Mouse (Mus musculus): Measurements from ENCODE around the gene Fam149a. TPM values are rescaled to one million over a fixed set of nuclear protein-coding genes. Genes with fewer than 3 reads are reported as not detected.

Fam149a gene
- 4.8 and 5.6 TPM in 2 replicates for polyA plus RNA-seq (2012; rRNA removed)

DNA sequence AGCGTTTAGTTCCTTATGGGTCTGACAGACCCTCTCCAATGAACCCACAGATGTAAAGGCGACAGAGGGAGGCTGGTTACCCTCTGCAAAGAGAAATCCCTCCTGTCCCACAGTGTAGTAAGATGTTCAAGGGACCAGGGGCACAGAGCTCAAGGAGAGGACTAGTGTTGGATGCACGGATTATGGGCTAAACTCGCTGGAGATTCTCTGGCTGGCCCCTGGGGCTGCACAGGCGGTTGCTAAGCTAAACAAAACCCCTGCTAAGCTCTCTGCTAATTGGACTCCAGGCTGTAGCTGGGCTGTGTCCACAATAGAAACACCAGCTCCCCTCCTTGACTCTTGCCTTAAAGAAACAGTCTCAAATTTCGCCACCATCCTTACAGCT, at the start of gene Fam149a:
Gene Fam149a, minus strand, starts transcription at position 329 of the 385 bp plus-strand sequence.

GRCm38 (mm10) chr8:45410882-45411281, 28.8 kb upstream of the Fam149a start, which contains the start of gene Tlr3:
Gene Tlr3 (minus strand): TSS chr8:45411080.

GRCm38 (mm10) chr8:45332685-45333409, 49.2 kb downstream of the Fam149a start, which contains the start of gene Cyp4v3:
Gene Cyp4v3 (minus strand): TSS chr8:45333216.

GRCm38 (mm10) chr8:45308366-45308765, 73.7 kb downstream of the Fam149a start, which contains the start of gene Gm45753:
Gene Gm45753 (minus strand): TSS chr8:45308466.

GRCm38 (mm10) chr8:45294687-45295086, 87.4 kb downstream of the Fam149a start, which contains the start of gene Klkb1:
Gene Klkb1 (minus strand): TSS chr8:45294859.

Other genes with a start within 250 kb of the Fam149a start
- not detected in 2 replicates for gene F11, start 120.3 kb downstream of the Fam149a start, polyA plus RNA-seq (2012; rRNA removed)
- gene Klkb1, start 87.4 kb downstream of the Fam149a start, polyA plus RNA-seq (2012; rRNA removed), result 0.02 and 0.06 TPM in 2 replicates
- gene Gm45753, start 73.8 kb downstream of the Fam149a start, polyA plus RNA-seq (2012; rRNA removed), result not detected in 2 replicates
- 0.43 and 0.64 TPM in 2 replicates for gene Cyp4v3, start 49.1 kb downstream of the Fam149a start, polyA plus RNA-seq (2012; rRNA removed)
- gene Tlr3, start 28.8 kb upstream of the Fam149a start, polyA plus RNA-seq (2012; rRNA removed), result 0.60 and 1.1 TPM in 2 replicates
- gene Sorbs2, start 125.5 kb upstream of the Fam149a start, polyA plus RNA-seq (2012; rRNA removed), result 5.9 and 10.7 TPM in 2 replicates